Mouse (Mus musculus): ENCODE measurements at regions not wholly inside any gene's neighbourhood (a gene's known extent, or its start where the extent isn't known, plus 50 kb on each side); places are given as distances from the start of the nearest gene placed in this dataset.

- TF ChIP-seq HCFC1 (IDR thresholded peaks at IDR 0.05; ENCODE audit: borderline replicate concordance, insufficient read depth, low read length) (no peak), ZNF384 (IDR thresholded peaks at IDR 0.05; ENCODE audit: low read depth, low read length) (no peak), ZC3H11A (IDR thresholded peaks at IDR 0.05; ENCODE audit: borderline replicate concordance, low read depth, low read length) (no peak)
Observed at GRCm38 (mm10) chr12:16349310-16349709, 261.5 kb downstream of the Lpin1 start.

Measured in ES-E14 (cell line).